Mouse (Mus musculus) kidney, adult 2 months (tissue): Measurements from ENCODE around the gene Map4k5. TPM values are rescaled to one million over a fixed set of nuclear protein-coding genes. Genes with fewer than 3 reads are reported as not detected.
A peak's percentile ranks its signal among the peaks of the same experiment; 100 is the strongest.

Source experiments
- DNase-seq: peaks from one replicate; pipeline ENCODE4 v3.0.0; 2021
- H3K27ac ChIP-seq: fragments of 200-500 bp; 2 replicates; pipeline ENCODE4 v1.5.1; 2012; ENCODE audit warnings: low read depth, low read length, control low read depth, inconsistent platforms; ENCODE audit not compliant: insufficient read depth
- H3K27me3 ChIP-seq: fragments of 200-500 bp; replicated peaks from 2 replicates; pipeline ENCODE4 v1.6.1; 2012; ENCODE audit warnings: mild to moderate bottlenecking, moderate library complexity, low read length, inconsistent platforms; ENCODE audit not compliant: control insufficient read depth, insufficient read depth
- H3K36me3 ChIP-seq: fragments of 200-500 bp; 2 replicates; pipeline ENCODE4 v1.6.1; 2012; ENCODE audit warnings: mild to moderate bottlenecking, moderate library complexity, low read length, inconsistent platforms; ENCODE audit not compliant: control insufficient read depth, insufficient read depth
- H3K4me1 ChIP-seq: fragments of 200-500 bp; 2 replicates; pipeline ENCODE4 v1.6.1; 2011; ENCODE audit warnings: low read length; ENCODE audit not compliant: control insufficient read depth, insufficient read depth
- H3K4me3 ChIP-seq: fragments of 200-500 bp; 2 replicates; pipeline ENCODE4 v1.5.1; 2011; ENCODE audit warnings: mild to moderate bottlenecking, low read depth, low read length, control low read depth; ENCODE audit not compliant: insufficient read depth
- CTCF ChIP-seq: fragments of 200-500 bp; conservative IDR thresholded peaks from 2 replicates; pipeline ENCODE4 v1.5.1; 2011; ENCODE audit warnings: low read depth, mild to moderate bottlenecking, control low read depth, low read length, moderate library complexity, mixed read lengths; ENCODE audit not compliant: insufficient read depth, insufficient read length
- POLR2A ChIP-seq: fragments of 200-500 bp; IDR thresholded peaks from one replicate; pipeline ENCODE4 v1.6.1; 2011; ENCODE audit warnings: low read depth, low read length, control low read depth
- WGBS: fragments of 180-500 bp; shearing (Covaris S2); methylation state at CpG from one replicate; pipeline ENCODE4 v1.1.7; 2018; 5-methylcytosine and 5-hydroxymethylcytosine counted together
- polyA plus RNA-seq: library from polyadenylated mRNA; depleted of rRNA; stranded (reverse); fragments of >200 nt; gene quantifications from 2 replicates; pipeline ENCODE4 v1.2.3, GENCODE M21; 2012

Map4k5 gene
- polyA plus RNA-seq, 1 experiment: 6.3 TPM

- Histone ChIP-seq H3K36me3 (no peaks in the 10 kb centered on the region), H3K4me1 (no peaks in the 10 kb centered on the region), H3K4me3 (no peak overlapping the region), H3K27me3 (no peaks in the 10 kb centered on the region), H3K27ac (no peak overlapping the region)
- WGBS: 84% methylated on average over 3 of the region's 3 CpGs
- no peak for TF ChIP-seq CTCF
- TF ChIP-seq POLR2A: no peak
- DNase-seq: no peak
Measured at GRCm38 (mm10) chr12:69923128-69923527, 30.1 kb upstream of the Map4k5 start.

GRCm38 (mm10) chr12:69922099-69922498 is 29.1 kb upstream of the Map4k5 start:
- DNase-seq: peak; percentile 5
- 38% methylated on average over 1 of the region's 1 CpGs for WGBS
- TF ChIP-seq POLR2A: no peak
- TF ChIP-seq CTCF: no peak
- Histone ChIP-seq H3K27ac (no peak overlapping the region), H3K4me3 (no peak overlapping the region), H3K27me3 (no peaks in the 10 kb centered on the region), H3K36me3 (no peaks in the 10 kb centered on the region), H3K4me1 (no peaks in the 10 kb centered on the region)

- no peaks in the 10 kb centered on the region for H3K36me3 ChIP-seq
- WGBS: 83% methylated on average over 2 of the region's 2 CpGs
- no peaks in the 10 kb centered on the region for H3K27me3 ChIP-seq
- H3K27ac ChIP-seq: no peak overlapping the region
- H3K4me3 ChIP-seq: no peak overlapping the region
- TF ChIP-seq CTCF (no peak), POLR2A (no peak)
- no peaks in the 10 kb centered on the region for H3K4me1 ChIP-seq
- no peak for DNase-seq
Measured at GRCm38 (mm10) chr12:69917870-69918269, 24.9 kb upstream of the Map4k5 start.

GRCm38 (mm10) chr12:69912737-69913136 is 19.7 kb upstream of the Map4k5 start:
- no peak for TF ChIP-seq CTCF
- no peak for TF ChIP-seq POLR2A
- Histone ChIP-seq H3K4me1 (no peaks in the 10 kb centered on the region), H3K27me3 (no peaks in the 10 kb centered on the region), H3K27ac (no peak overlapping the region), H3K36me3 (no peaks in the 10 kb centered on the region), H3K4me3 (no peak overlapping the region)
- 85% methylated on average over 7 of the region's 7 CpGs for WGBS
- no peak for DNase-seq

- 91% methylated on average over 7 of the region's 7 CpGs for WGBS
- TF ChIP-seq POLR2A: no peak
- no peak for TF ChIP-seq CTCF
- no peaks in the 10 kb centered on the region for H3K36me3 ChIP-seq
- no peak overlapping the region for H3K27ac ChIP-seq
- no peak for DNase-seq
- no peak overlapping the region for H3K4me3 ChIP-seq
- H3K27me3 ChIP-seq: no peaks in the 10 kb centered on the region
- H3K4me1 ChIP-seq: no peaks in the 10 kb centered on the region
Measured at GRCm38 (mm10) chr12:69911906-69912305, 18.9 kb upstream of the Map4k5 start.

GRCm38 (mm10) chr12:69908511-69908900 is 15.5 kb upstream of the Map4k5 start:
- Histone ChIP-seq H3K4me3 (no peak overlapping the region), H3K36me3 (no peaks in the 10 kb centered on the region), H3K4me1 (no peaks in the 10 kb centered on the region), H3K27ac (no peak overlapping the region), H3K27me3 (no peaks in the 10 kb centered on the region)
- TF ChIP-seq CTCF (no peak), POLR2A (no peak)
- no peak for DNase-seq
- WGBS: 63% methylated on average over 19 of the region's 19 CpGs

- no peaks in the 10 kb centered on the region for H3K27me3 ChIP-seq
- H3K4me3 ChIP-seq: no peak overlapping the region
- WGBS: 36% methylated on average over 30 of the region's 30 CpGs
- no peaks in the 10 kb centered on the region for H3K4me1 ChIP-seq
- TF ChIP-seq CTCF (no peak), POLR2A (no peak)
- no peaks in the 10 kb centered on the region for H3K36me3 ChIP-seq
- no peak for DNase-seq
- H3K27ac ChIP-seq: no peak overlapping the region
Measured at GRCm38 (mm10) chr12:69907667-69908510, 14.9 kb upstream of the Map4k5 start.
